Mouse (Mus musculus) olfactory bulb, adult 2 months (tissue): ENCODE data around the gene Slc2a4. TPM values are rescaled to one million over a fixed set of nuclear protein-coding genes. Genes with fewer than 3 reads are reported as not detected.

Experiments
- H3K27ac ChIP-seq: fragments of 200-500 bp; 2 replicates; pipeline ENCODE4 v1.5.1; 2012; ENCODE audit warnings: low read depth, low read length; ENCODE audit not compliant: insufficient read depth
- H3K4me1 ChIP-seq: fragments of 200-500 bp; 2 replicates; pipeline ENCODE4 v1.6.1; 2012; ENCODE audit warnings: low read length; ENCODE audit not compliant: control insufficient read depth, insufficient read depth
- H3K4me3 ChIP-seq: fragments of 200-500 bp; 2 replicates; pipeline ENCODE4 v1.5.1; 2012; ENCODE audit warnings: mild to moderate bottlenecking, low read depth, low read length, moderate library complexity; ENCODE audit not compliant: insufficient read depth
- CTCF ChIP-seq: fragments of 200-500 bp; IDR thresholded peaks from 2 replicates; pipeline ENCODE4 v1.5.1; 2012; ENCODE audit warnings: low read depth, mild to moderate bottlenecking, low read length, moderate library complexity; ENCODE audit not compliant: insufficient read depth
- POLR2A ChIP-seq: fragments of 200-500 bp; IDR thresholded peaks from 2 replicates; pipeline ENCODE4 v1.6.1; 2012; ENCODE audit warnings: mild to moderate bottlenecking, low read depth, low read length, moderate library complexity; ENCODE audit not compliant: insufficient read depth
- WGBS: fragments of 180-500 bp; shearing (Covaris S2); methylation state at CpG from one replicate; pipeline ENCODE4 v1.1.7; 2018; 5-methylcytosine and 5-hydroxymethylcytosine counted together
- polyA plus RNA-seq: library from polyadenylated mRNA; stranded (reverse); fragments of >200 nt; gene quantifications from 2 replicates; pipeline ENCODE4 v1.2.4, GENCODE M21; 2012; ENCODE audit warnings: low replicate concordance; ENCODE audit not compliant: missing spikeins, insufficient read depth, insufficient read length

The Slc2a4 gene
- polyA plus RNA-seq, 1 experiment: not detected

GRCm38 (mm10) chr11:69900471-69901405 is 47.2 kb downstream of the Slc2a4 start, which contains the start of the genes 2810408A11Rik and Neurl4:
Gene 2810408A11Rik, minus strand, starts transcription at chr11:69900987.
Gene Neurl4, plus strand, starts transcription at chr11:69901072.
- under 1% methylated on average over 38 of the region's 38 CpGs for WGBS
- TF ChIP-seq CTCF (no peak), POLR2A (peak; percentile 65; the same call in 1 of the 2 replicates)
- peaks cover 14% of the 10 kb centered on the region for H3K4me1 ChIP-seq
- peak within 1 kb of the TSS; percentile 67 for H3K4me3 ChIP-seq
- H3K27ac ChIP-seq: peak within 1 kb of the TSS; percentile 92

- 15% methylated on average over 4 of the region's 4 CpGs for WGBS
- H3K27ac ChIP-seq: no peak overlapping the region
- no peak for TF ChIP-seq POLR2A
- no peak for TF ChIP-seq CTCF
- H3K4me3 ChIP-seq: no peak overlapping the region
- peaks cover 14% of the 10 kb centered on the region for H3K4me1 ChIP-seq
Observed at GRCm38 (mm10) chr11:69899870-69900269, 48.1 kb downstream of the Slc2a4 start.

GRCm38 (mm10) chr11:69895291-69895690 is 52.7 kb downstream of the Slc2a4 start, which contains the start of gene Acap1:
Gene Acap1, minus strand, starts transcription at chr11:69895539.
- WGBS: 88% methylated on average over 4 of the region's 4 CpGs
- TF ChIP-seq POLR2A (no peak), CTCF (no peak)
- H3K4me3 ChIP-seq: no peak within 1 kb of the TSS; the same call in 1 of the 2 replicates
- H3K27ac ChIP-seq: no peak within 1 kb of the TSS
- H3K4me1 ChIP-seq: peaks cover 2% of the 10 kb centered on the region; the same call in 1 of the 2 replicates

DNA sequence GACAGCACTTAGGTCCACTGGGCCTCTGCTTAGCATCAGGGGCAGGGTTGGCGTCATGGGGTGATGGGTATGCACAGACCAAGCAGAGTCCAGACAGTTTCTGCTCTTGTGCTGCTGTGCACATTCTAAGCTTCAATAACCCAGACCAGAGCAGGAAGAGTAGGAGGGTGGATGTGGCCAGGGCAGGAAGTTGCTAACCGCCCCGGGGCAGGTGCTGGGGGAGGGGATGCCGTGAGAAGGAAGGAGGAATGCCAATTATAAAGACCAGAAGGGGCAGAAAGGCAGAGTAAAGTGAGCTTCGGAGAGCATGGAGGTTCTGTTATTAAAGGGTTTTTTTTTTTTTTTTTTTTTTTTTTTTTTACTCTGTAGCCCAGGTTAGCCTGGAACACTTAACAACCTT is 53.3 kb downstream of the Slc2a4 start:
- WGBS: 76% methylated on average over 5 of the region's 5 CpGs
- no peak overlapping the region for H3K27ac ChIP-seq
- TF ChIP-seq CTCF (no peak), POLR2A (no peak)
- no peaks in the 10 kb centered on the region for H3K4me1 ChIP-seq
- no peak overlapping the region; the same call in 1 of the 2 replicates for H3K4me3 ChIP-seq

Other genes starting within 250 kb of the Slc2a4 start
- gene Polr2a, start 189.6 kb downstream of the Slc2a4 start, polyA plus RNA-seq: 105 TPM in 2 replicates
- gene Slc35g3, start 186.2 kb downstream of the Slc2a4 start, polyA plus RNA-seq: not detected in 2 replicates
- 250 TPM in 1 of 2 replicates, not detected in the other for gene Zbtb4, start 182.3 kb downstream of the Slc2a4 start, polyA plus RNA-seq
- not detected in 2 replicates for gene Chrnb1, start 152.2 kb downstream of the Slc2a4 start, polyA plus RNA-seq
- not detected in 2 replicates for gene Fgf11, start 146.3 kb downstream of the Slc2a4 start, polyA plus RNA-seq
- gene Tmem102, start 142.6 kb downstream of the Slc2a4 start, polyA plus RNA-seq: not detected in 2 replicates
- not detected in 2 replicates for gene Gm39566, start 132.9 kb downstream of the Slc2a4 start, polyA plus RNA-seq
- gene Spem2, start 129.7 kb downstream of the Slc2a4 start, polyA plus RNA-seq: not detected in 2 replicates
- gene Spem1, start 126.0 kb downstream of the Slc2a4 start, polyA plus RNA-seq: not detected in 2 replicates
- gene Nlgn2, start 110.4 kb downstream of the Slc2a4 start, polyA plus RNA-seq: 82.2 TPM in 1 of 2 replicates, not detected in the other
- gene Tmem256, start 109.7 kb downstream of the Slc2a4 start, polyA plus RNA-seq: not detected in 2 replicates
- gene Plscr3, start 101.8 kb downstream of the Slc2a4 start, polyA plus RNA-seq: not detected in 2 replicates
- not detected in 2 replicates for gene Tnk1, start 89.5 kb downstream of the Slc2a4 start, polyA plus RNA-seq
- gene Tmem95, start 70.2 kb downstream of the Slc2a4 start, polyA plus RNA-seq: not detected in 2 replicates
- gene Kctd11, start 66.8 kb downstream of the Slc2a4 start, polyA plus RNA-seq: not detected in 2 replicates
- gene Acap1, start 52.6 kb downstream of the Slc2a4 start, polyA plus RNA-seq: 120 TPM in 1 of 2 replicates, not detected in the other
- gene 2810408A11Rik, start 47.2 kb downstream of the Slc2a4 start, polyA plus RNA-seq: not detected in 2 replicates
- gene Neurl4, start 47.1 kb downstream of the Slc2a4 start, polyA plus RNA-seq: not detected in 2 replicates
- not detected in 2 replicates for gene Gps2, start 34.3 kb downstream of the Slc2a4 start, polyA plus RNA-seq
- 516 and 653 TPM in 2 replicates for gene Eif5a, start 26.2 kb downstream of the Slc2a4 start, polyA plus RNA-seq
- gene Ybx2, start 12.4 kb downstream of the Slc2a4 start, polyA plus RNA-seq: not detected in 2 replicates
- not detected in 2 replicates for gene Cldn7, start 16.6 kb upstream of the Slc2a4 start, polyA plus RNA-seq
- not detected in 2 replicates for gene Ctdnep1, start 33.0 kb upstream of the Slc2a4 start, polyA plus RNA-seq
- gene Elp5, start 34.3 kb upstream of the Slc2a4 start, polyA plus RNA-seq: not detected in 2 replicates
- gene Gabarap, start 43.0 kb upstream of the Slc2a4 start, polyA plus RNA-seq: not detected in 2 replicates
- gene Phf23, start 47.6 kb upstream of the Slc2a4 start, polyA plus RNA-seq: not detected in 2 replicates
- gene Dvl2, start 52.4 kb upstream of the Slc2a4 start, polyA plus RNA-seq: not detected in 2 replicates
- not detected in 2 replicates for gene Acadvl, start 67.2 kb upstream of the Slc2a4 start, polyA plus RNA-seq
- 210 and 442 TPM in 2 replicates for gene Dlg4, start 68.8 kb upstream of the Slc2a4 start, polyA plus RNA-seq
- gene Asgr1, start 105.9 kb upstream of the Slc2a4 start, polyA plus RNA-seq: not detected in 2 replicates
- not detected in 2 replicates for gene Asgr2, start 144.5 kb upstream of the Slc2a4 start, polyA plus RNA-seq
- not detected in 2 replicates for gene Mgl2, start 182.1 kb upstream of the Slc2a4 start, polyA plus RNA-seq
- gene Clec10a, start 208.0 kb upstream of the Slc2a4 start, polyA plus RNA-seq: not detected in 2 replicates